Mouse (Mus musculus) hindbrain, embryonic 12.5 days (tissue): ENCODE measurements around the gene Gdap1l1. TPM values are rescaled to one million over a fixed set of nuclear protein-coding genes. Genes with fewer than 3 reads are reported as not detected.
"Not testable (repeated sequence)": the region's sequence is repeated elsewhere in the genome, so short reads cannot be mapped to it uniquely, and the experiment has no call there.

Experiments used
- ATAC-seq: fragments of 200-750 bp; cut with Nextera tagmentation; 2 replicates; pipeline ENCODE4 v1.8.0; 2017; ENCODE audit warnings: moderate TSS enrichment; ENCODE audit not compliant: low FRiP score
- H3K27ac ChIP-seq: fragments of 300-500 bp; sonication (generic); 2 replicates; pipeline ENCODE4 v1.5.1; 2016; ENCODE audit warnings: mild to moderate bottlenecking
- H3K27me3 ChIP-seq: fragments of 300-500 bp; sonication (generic); 2 replicates; pipeline ENCODE4 v1.6.1; 2016; ENCODE audit warnings: mild to moderate bottlenecking
- H3K36me3 ChIP-seq: fragments of 300-500 bp; sonication (generic); 2 replicates; pipeline ENCODE4 v1.6.1; 2016; ENCODE audit warnings: mild to moderate bottlenecking
- H3K4me1 ChIP-seq: fragments of 300-500 bp; sonication (generic); 2 replicates; pipeline ENCODE4 v1.6.1; 2016
- H3K4me2 ChIP-seq: fragments of 300-500 bp; sonication (generic); replicated peaks from 2 replicates; pipeline ENCODE4 v1.6.1; 2016; ENCODE audit warnings: mild to moderate bottlenecking
- H3K4me3 ChIP-seq: fragments of 300-500 bp; sonication (generic); 2 replicates; pipeline ENCODE4 v1.5.1; 2016; ENCODE audit warnings: mild to moderate bottlenecking
- H3K9ac ChIP-seq: fragments of 300-500 bp; sonication (generic); 2 replicates; pipeline ENCODE4 v1.6.1; 2016; ENCODE audit warnings: mild to moderate bottlenecking, moderate library complexity
- H3K9me3 ChIP-seq: fragments of 300-500 bp; sonication (generic); replicated peaks from 2 replicates; pipeline ENCODE4 v1.6.1; 2016; ENCODE audit warnings: mild to moderate bottlenecking
- WGBS: fragments of 180-500 bp; shearing (Covaris S2); methylation state at CpG from one replicate; pipeline ENCODE4 v1.1.7; 2016; 5-methylcytosine and 5-hydroxymethylcytosine counted together
- polyA plus RNA-seq: library from polyadenylated mRNA; unstranded; fragments of >200 nt; fragmentation: Nextera tagmentation; extraction: Ambion mirVana; gene quantifications from 2 replicates; pipeline ENCODE4 v1.2.1, GENCODE M21; 2016

The Gdap1l1 gene
- polyA plus RNA-seq = 68.7 and 70.1 TPM in 2 replicates

- H3K4me2 ChIP-seq = peak within 1 kb of the TSS; percentile 64
- H3K27me3 ChIP-seq = peaks cover 10% of the 10 kb centered on the region
- H3K36me3 ChIP-seq = no peaks in the 10 kb centered on the region
- H3K4me1 ChIP-seq = peaks cover 30% of the 10 kb centered on the region
- ATAC-seq = peak; percentile 76
- H3K4me3 ChIP-seq = peak within 1 kb of the TSS; percentile 74
- H3K27ac ChIP-seq = peak within 1 kb of the TSS; percentile 90
- under 1% methylated on average over 13 of the region's 18 CpGs for WGBS
- H3K9ac ChIP-seq = peak within 1 kb of the TSS; percentile 87
- no peaks in the 10 kb centered on the region for H3K9me3 ChIP-seq
Measured at GRCm38 (mm10) chr2:163438246-163438618, at the start of gene Gdap1l1. Gene Gdap1l1 (plus strand): TSS chr2:163438476.

- Histone ChIP-seq H3K9ac (no peak overlapping the region), H3K4me1 (peaks cover under 1% of the 10 kb centered on the region; the same call in 1 of the 2 replicates), H3K4me3 (no peak overlapping the region), H3K4me2 (no peak overlapping the region), H3K27ac (no peak overlapping the region), H3K27me3 (no peaks in the 10 kb centered on the region), H3K36me3 (no peaks in the 10 kb centered on the region), H3K9me3 (no peaks in the 10 kb centered on the region)
- 77% methylated on average over 6 of the region's 6 CpGs for WGBS
- ATAC-seq = no peak
Measured at GRCm38 (mm10) chr2:163392436-163392835, 45.8 kb upstream of the Gdap1l1 start.

- no peak for ATAC-seq
- 85% methylated on average over 10 of the region's 10 CpGs for WGBS
- no peak overlapping the region for H3K9ac ChIP-seq
- H3K4me3 ChIP-seq = no peak overlapping the region
- H3K27ac ChIP-seq = no peak overlapping the region
- H3K27me3 ChIP-seq = no peaks in the 10 kb centered on the region
- H3K4me1 ChIP-seq = peaks cover 8% of the 10 kb centered on the region
- H3K4me2 ChIP-seq = no peak overlapping the region
- no peaks in the 10 kb centered on the region for H3K36me3 ChIP-seq
- no peaks in the 10 kb centered on the region for H3K9me3 ChIP-seq
Measured at GRCm38 (mm10) chr2:163393241-163393640, 45.0 kb upstream of the Gdap1l1 start.

GRCm38 (mm10) chr2:163393976-163394375 is 44.3 kb upstream of the Gdap1l1 start:
- WGBS = 65% methylated on average over 6 of the region's 6 CpGs
- Histone ChIP-seq H3K4me1 (peaks cover 8% of the 10 kb centered on the region), H3K27ac (no peak overlapping the region), H3K9me3 (no peaks in the 10 kb centered on the region), H3K4me3 (no peak overlapping the region), H3K4me2 (no peak overlapping the region), H3K9ac (no peak overlapping the region), H3K36me3 (no peaks in the 10 kb centered on the region), H3K27me3 (0 out of 2 replicates have a peak, but pooled peaks cover 3% of the 10 kb centered on the region)
- no peak for ATAC-seq

- H3K4me3 ChIP-seq = no peak overlapping the region
- no peak overlapping the region for H3K27ac ChIP-seq
- H3K9ac ChIP-seq = no peak overlapping the region
- WGBS = 75% methylated on average over 6 of the region's 6 CpGs
- no peaks in the 10 kb centered on the region for H3K36me3 ChIP-seq
- H3K9me3 ChIP-seq = no peaks in the 10 kb centered on the region
- H3K4me1 ChIP-seq = peaks cover 8% of the 10 kb centered on the region
- 0 out of 2 replicates have a peak, but pooled peaks cover 3% of the 10 kb centered on the region for H3K27me3 ChIP-seq
- no peak overlapping the region for H3K4me2 ChIP-seq
- no peak for ATAC-seq
Measured at GRCm38 (mm10) chr2:163394977-163395376, 43.3 kb upstream of the Gdap1l1 start.

- Histone ChIP-seq H3K36me3 (no peaks in the 10 kb centered on the region), H3K4me1 (peaks cover 8% of the 10 kb centered on the region), H3K9me3 (no peaks in the 10 kb centered on the region), H3K9ac (no peak overlapping the region), H3K27me3 (0 out of 2 replicates have a peak, but pooled peaks cover 3% of the 10 kb centered on the region), H3K4me2 (no peak overlapping the region), H3K27ac (no peak overlapping the region), H3K4me3 (no peak overlapping the region)
- WGBS = 87% methylated on average over 19 of the region's 19 CpGs
- ATAC-seq = no peak
Measured at GRCm38 (mm10) chr2:163397071-163397470, 41.2 kb upstream of the Gdap1l1 start.

GRCm38 (mm10) chr2:163397905-163398304 is 40.4 kb upstream of the Gdap1l1 start, which contains the start of gene Jph2:
Gene Jph2 (minus strand): TSS chr2:163397993.
- Histone ChIP-seq H3K36me3 (no peaks in the 10 kb centered on the region), H3K4me2 (peak within 1 kb of the TSS; percentile 35), H3K9me3 (no peaks in the 10 kb centered on the region), H3K4me3 (no peak within 1 kb of the TSS), H3K4me1 (peaks cover 8% of the 10 kb centered on the region), H3K9ac (no peak within 1 kb of the TSS), H3K27me3 (0 out of 2 replicates have a peak, but pooled peaks cover 3% of the 10 kb centered on the region), H3K27ac (no peak within 1 kb of the TSS)
- no peak for ATAC-seq
- 12% methylated on average over 10 of the region's 10 CpGs for WGBS

GRCm38 (mm10) chr2:163398770-163399169 is 39.5 kb upstream of the Gdap1l1 start:
- 0 out of 2 replicates have a peak, but pooled peaks cover 3% of the 10 kb centered on the region for H3K27me3 ChIP-seq
- H3K4me1 ChIP-seq = peaks cover 8% of the 10 kb centered on the region
- ATAC-seq = no peak
- 82% methylated on average over 4 of the region's 4 CpGs for WGBS
- H3K36me3 ChIP-seq = no peaks in the 10 kb centered on the region
- no peak overlapping the region for H3K9ac ChIP-seq
- H3K4me2 ChIP-seq = no peak overlapping the region
- no peaks in the 10 kb centered on the region for H3K9me3 ChIP-seq
- no peak overlapping the region for H3K4me3 ChIP-seq
- H3K27ac ChIP-seq = no peak overlapping the region

- Histone ChIP-seq H3K4me1 (peaks cover 8% of the 10 kb centered on the region), H3K9ac (no peak overlapping the region), H3K27ac (no peak overlapping the region), H3K36me3 (no peaks in the 10 kb centered on the region), H3K4me3 (no peak overlapping the region), H3K4me2 (no peak overlapping the region), H3K27me3 (0 out of 2 replicates have a peak, but pooled peaks cover 3% of the 10 kb centered on the region), H3K9me3 (no peaks in the 10 kb centered on the region)
- ATAC-seq = no peak
- 84% methylated on average over 8 of the region's 8 CpGs for WGBS
Measured at GRCm38 (mm10) chr2:163399222-163399621, 39.1 kb upstream of the Gdap1l1 start.

GRCm38 (mm10) chr2:163401221-163401620 is 37.1 kb upstream of the Gdap1l1 start:
- H3K4me2 ChIP-seq = no peak overlapping the region
- no peaks in the 10 kb centered on the region for H3K9me3 ChIP-seq
- no peak overlapping the region for H3K9ac ChIP-seq
- no peak overlapping the region for H3K4me3 ChIP-seq
- peaks cover 8% of the 10 kb centered on the region for H3K4me1 ChIP-seq
- H3K27me3 ChIP-seq = 0 out of 2 replicates have a peak, but pooled peaks cover 3% of the 10 kb centered on the region
- peaks cover 13% of the 10 kb centered on the region for H3K36me3 ChIP-seq
- H3K27ac ChIP-seq = no peak overlapping the region
- no peak for ATAC-seq
- WGBS = 9% methylated on average over 8 of the region's 8 CpGs

GRCm38 (mm10) chr2:163404037-163404815 is 34.0 kb upstream of the Gdap1l1 start:
- 85% methylated on average over 8 of the region's 8 CpGs for WGBS
- ATAC-seq = no peak
- no peak overlapping the region for H3K27ac ChIP-seq
- no peaks in the 10 kb centered on the region for H3K27me3 ChIP-seq
- H3K4me1 ChIP-seq = no peaks in the 10 kb centered on the region
- no peak overlapping the region for H3K9ac ChIP-seq
- H3K4me3 ChIP-seq = no peak overlapping the region
- peaks cover 34% of the 10 kb centered on the region for H3K36me3 ChIP-seq
- no peak overlapping the region for H3K4me2 ChIP-seq
- H3K9me3 ChIP-seq = no peaks in the 10 kb centered on the region

GRCm38 (mm10) chr2:163410211-163410610 is 28.1 kb upstream of the Gdap1l1 start:
- Histone ChIP-seq H3K27ac (no peak overlapping the region), H3K4me2 (no peak overlapping the region), H3K27me3 (no peaks in the 10 kb centered on the region), H3K4me3 (no peak overlapping the region), H3K9ac (no peak overlapping the region), H3K4me1 (no peaks in the 10 kb centered on the region), H3K36me3 (peaks cover 66% of the 10 kb centered on the region), H3K9me3 (no peaks in the 10 kb centered on the region)
- no peak for ATAC-seq
- WGBS = 93% methylated on average over 3 of the region's 3 CpGs

GRCm38 (mm10) chr2:163411344-163411743 is 26.9 kb upstream of the Gdap1l1 start:
- H3K27ac ChIP-seq, H3K4me3 ChIP-seq, H3K4me1 ChIP-seq, H3K9me3 ChIP-seq, H3K9ac ChIP-seq, H3K4me2 ChIP-seq, H3K27me3 ChIP-seq, ATAC-seq: not testable (repeated sequence)
- 97% methylated on average over 3 of the region's 3 CpGs for WGBS
- H3K36me3 ChIP-seq = peaks cover 62% of the 10 kb centered on the region
